Mouse (Mus musculus): Measurements from ENCODE around the gene Btaf1.

GRCm38 (mm10) chr19:36878743-36879495 lies 47.0 kb upstream of the Btaf1 start:
- TF ChIP-seq CTCF (conservative IDR thresholded peaks at IDR 0.05; ENCODE audit: low read length) (no peak), POU5F1 (IDR thresholded peaks at IDR 0.05; ENCODE audit: borderline replicate concordance, low read length) (no peak)
